31 mouse cellular contexts compared by ENCODE assay signal in genomic region chr15:87876286-87876899, GRCm38 (mm10).
DNase-seq lines count a peak whose midpoint lies in the region; ATAC-seq and TF ChIP-seq lines count a peak whose summit lies in the region.
"Had no signal": no experiment of that assay in that cellular context is flagged by ENCODE, and none has a peak within 500 bp of the region (broad histone marks: within the 10 kb centered on the region; RNA-seq: fewer than 3 reads in every experiment).

No protein-coding gene starts in this region.

- no peak overlapping the region for H3K4me2 ChIP-seq in forebrain, embryonic 15.5 days (replicated peaks)
- H3K4me2 ChIP-seq in forebrain, embryonic 11.5 days (ENCODE audit: low read depth, low read length, severe bottlenecking) = no peak overlapping the region
- no peak overlapping the region for H3K4me2 ChIP-seq in midbrain, postnatal 0 days (ENCODE audit: low read depth, low read length, poor library complexity, severe bottlenecking)
- H3K4me2 ChIP-seq in heart, embryonic 11.5 days = no peak overlapping the region
- H3K4me2 ChIP-seq: heart, embryonic 13.5 days; hindbrain, embryonic 15.5 days; kidney, embryonic 15.5 days; limb, embryonic 13.5 days; liver, embryonic 11.5 days; lung, embryonic 15.5 days; midbrain, embryonic 11.5 days; neural tube, embryonic 12.5 days had no signal

- H3K9me3 ChIP-seq in forebrain, embryonic 15.5 days = no peaks in the 10 kb centered on the region
- no peaks in the 10 kb centered on the region for H3K9me3 ChIP-seq in forebrain, embryonic 11.5 days (ENCODE audit: control insufficient read depth, low read length)
- H3K9me3 ChIP-seq in midbrain, postnatal 0 days (ENCODE audit: low read length) = no peaks in the 10 kb centered on the region
- H3K9me3 ChIP-seq in midbrain, embryonic 10.5 days (replicated peaks) = no peaks in the 10 kb centered on the region
- H3K9me3 ChIP-seq in heart, embryonic 11.5 days (replicated peaks; ENCODE audit: control insufficient read depth, low read length) = no peaks in the 10 kb centered on the region
- H3K9me3 ChIP-seq: heart, embryonic 13.5 days; hindbrain, embryonic 15.5 days; kidney, embryonic 15.5 days; limb, embryonic 13.5 days; lung, embryonic 15.5 days; neural tube, embryonic 12.5 days had no signal

- no peaks in the 10 kb centered on the region for H3K27me3 ChIP-seq in forebrain, embryonic 15.5 days
- no peaks in the 10 kb centered on the region for H3K27me3 ChIP-seq in forebrain, embryonic 11.5 days (ENCODE audit: control insufficient read depth, insufficient read depth, low read length)
- H3K27me3 ChIP-seq in midbrain, postnatal 0 days (ENCODE audit: insufficient read depth, low read length) = no peaks in the 10 kb centered on the region
- peaks cover 6% of the 10 kb centered on the region; the same call in 1 of the 2 replicates for H3K27me3 ChIP-seq in midbrain, embryonic 10.5 days (ENCODE audit: low read depth, poor library complexity, severe bottlenecking)
- no peaks in the 10 kb centered on the region for H3K27me3 ChIP-seq in heart, embryonic 11.5 days (ENCODE audit: control insufficient read depth, insufficient read depth, low read length)
- H3K27me3 ChIP-seq: hindbrain, embryonic 15.5 days; kidney, embryonic 15.5 days; limb, embryonic 13.5 days; lung, embryonic 15.5 days; neural tube, embryonic 12.5 days had no signal

- peak overlapping the region; percentile 62 for H3K27ac ChIP-seq in forebrain, embryonic 15.5 days (replicated peaks)
- H3K27ac ChIP-seq in forebrain, embryonic 11.5 days (ENCODE audit: low read depth, low read length) = no peak overlapping the region
- H3K27ac ChIP-seq in midbrain, postnatal 0 days (ENCODE audit: low read depth, low read length) = no peak overlapping the region
- H3K27ac ChIP-seq in midbrain, embryonic 10.5 days (replicated peaks) = no peak overlapping the region
- no peak overlapping the region for H3K27ac ChIP-seq in heart, embryonic 11.5 days (ENCODE audit: low read depth, low read length)
- H3K27ac ChIP-seq: gastrocnemius, adult 2 months; heart, adult 2 months; heart, embryonic 13.5 days; hindbrain, embryonic 15.5 days; kidney, embryonic 15.5 days; limb, embryonic 13.5 days; lung, embryonic 15.5 days; neural tube, embryonic 12.5 days had no signal

- no peak overlapping the region for H3K9ac ChIP-seq in forebrain, embryonic 15.5 days (replicated peaks)
- no peak overlapping the region for H3K9ac ChIP-seq in forebrain, embryonic 11.5 days (ENCODE audit: low read length)
- H3K9ac ChIP-seq in midbrain, postnatal 0 days (replicated peaks; ENCODE audit: low read length, poor library complexity, severe bottlenecking) = no peak overlapping the region
- no peak overlapping the region for H3K9ac ChIP-seq in heart, embryonic 11.5 days (ENCODE audit: low read depth, low read length)
- H3K9ac ChIP-seq: heart, embryonic 13.5 days; hindbrain, embryonic 15.5 days; kidney, embryonic 15.5 days; limb, embryonic 13.5 days; lung, embryonic 15.5 days; neural tube, embryonic 12.5 days had no signal

- H3K4me1 ChIP-seq in forebrain, embryonic 15.5 days = peaks cover 18% of the 10 kb centered on the region; the same call in 1 of the 2 replicates
- H3K4me1 ChIP-seq in forebrain, embryonic 11.5 days (replicated peaks; ENCODE audit: control insufficient read depth, insufficient read depth, low read length) = no peaks in the 10 kb centered on the region
- no peaks in the 10 kb centered on the region for H3K4me1 ChIP-seq in midbrain, postnatal 0 days (ENCODE audit: insufficient read depth, low read length)
- H3K4me1 ChIP-seq in midbrain, embryonic 10.5 days = no peaks in the 10 kb centered on the region
- no peaks in the 10 kb centered on the region for H3K4me1 ChIP-seq in heart, embryonic 11.5 days (ENCODE audit: control insufficient read depth, insufficient read depth, low read length)
- H3K4me1 ChIP-seq: heart, embryonic 13.5 days; kidney, embryonic 15.5 days; limb, embryonic 13.5 days; lung, embryonic 15.5 days; neural tube, embryonic 12.5 days had no signal

- H3K36me3 ChIP-seq in forebrain, embryonic 15.5 days = no peaks in the 10 kb centered on the region
- no peaks in the 10 kb centered on the region for H3K36me3 ChIP-seq in forebrain, embryonic 11.5 days (ENCODE audit: control insufficient read depth, insufficient read depth, low read length)
- no peaks in the 10 kb centered on the region for H3K36me3 ChIP-seq in midbrain, postnatal 0 days (ENCODE audit: insufficient read depth, low read length)
- no peaks in the 10 kb centered on the region for H3K36me3 ChIP-seq in midbrain, embryonic 10.5 days
- no peaks in the 10 kb centered on the region for H3K36me3 ChIP-seq in heart, embryonic 11.5 days (ENCODE audit: control insufficient read depth, insufficient read depth, low read length)
- H3K36me3 ChIP-seq: heart, embryonic 13.5 days; hindbrain, embryonic 15.5 days; kidney, embryonic 15.5 days; limb, embryonic 13.5 days; lung, embryonic 15.5 days; neural tube, embryonic 12.5 days had no signal

- ATAC-seq in forebrain, embryonic 15.5 days (replicated peaks) = peak; percentile 89
- ATAC-seq in forebrain, embryonic 11.5 days (replicated peaks; ENCODE audit: low FRiP score) = no peak
- no peak for ATAC-seq in midbrain, postnatal 0 days (ENCODE audit: low FRiP score)
- no peak for ATAC-seq in heart, embryonic 11.5 days (replicated peaks; ENCODE audit: insufficient number of reproducible peaks, low FRiP score, low TSS enrichment)
- ATAC-seq: activated CD4-positive, CD25-positive, alpha-beta regulatory T cell, adult 4 months; midbrain, embryonic 16.5 days had no signal

- 57% methylated on average over 9 of the region's 9 CpGs for WGBS in forebrain, embryonic 15.5 days
- WGBS in forebrain, embryonic 11.5 days = 86% methylated on average over 9 of the region's 9 CpGs
- WGBS in midbrain, postnatal 0 days = 77% methylated on average over 9 of the region's 9 CpGs
- WGBS in midbrain, embryonic 10.5 days = 88% methylated on average over 9 of the region's 9 CpGs
- WGBS in heart, embryonic 11.5 days (ENCODE audit: insufficient replicate concordance) = 78% methylated on average over 9 of the region's 9 CpGs

- no peak overlapping the region for H3K4me3 ChIP-seq in forebrain, embryonic 15.5 days
- no peak overlapping the region for H3K4me3 ChIP-seq in forebrain, embryonic 11.5 days (ENCODE audit: low read depth, low read length)
- no peak overlapping the region for H3K4me3 ChIP-seq in midbrain, postnatal 0 days (ENCODE audit: low read depth, low read length)
- H3K4me3 ChIP-seq in midbrain, embryonic 10.5 days = no peak overlapping the region
- no peak overlapping the region for H3K4me3 ChIP-seq in heart, embryonic 11.5 days (ENCODE audit: low read depth, low read length)
- H3K4me3 ChIP-seq: gastrocnemius, adult 2 months; heart, adult 2 months; heart, embryonic 13.5 days; hindbrain, embryonic 15.5 days; kidney, embryonic 15.5 days; limb, embryonic 13.5 days; lung, embryonic 15.5 days; myocyte; neural tube, embryonic 12.5 days had no signal

- TF ChIP-seq CTCF in midbrain, postnatal 0 days (IDR thresholded peaks at IDR 0.05) = no peak

- DNase-seq in forebrain, embryonic 11.5 days (ENCODE audit: low spot score) = no peak
- DNase-seq in midbrain, postnatal 0 days (ENCODE audit: low spot score) = peak; percentile 39
- no peak for DNase-seq in midbrain, embryonic 10.5 days (ENCODE audit: low spot score)
- peak; percentile 69 for DNase-seq in brain, embryonic 18.5 days (ENCODE audit: low read depth, low spot score)
- DNase-seq in telencephalon, adult 2 months (ENCODE audit: low read depth, low spot score) = peak; percentile 6
- DNase-seq: adrenal gland, adult 8-10 months; B cell, adult 2 months; cerebellum, adult 18-20 months; cerebellum, postnatal 36 days; gastrocnemius, adult 2 months; gastrocnemius, postnatal 36 days; heart, adult 2 months; heart, postnatal 10 days; kidney, adult 18-20 months; kidney, postnatal 25 days; spleen, adult 18-20 months; thymus, adult 18-20 months; thymus, postnatal 25 days had no signal

Comparison
In these comparisons a context has a peak if more than half of its experiments do, and no peak if none do; other contexts are left out.
1. DNase-seq: peak in midbrain, postnatal 0 days (single experiment), brain, embryonic 18.5 days (single experiment) and telencephalon, adult 2 months (single experiment); none in forebrain, embryonic 11.5 days (single experiment) and midbrain, embryonic 10.5 days (single experiment).